Comparison of ENCODE assay signal across 22 mouse cellular contexts in genomic region chr11:118369251-118369650, GRCm38 (mm10). TPM values are rescaled to one million over a fixed set of nuclear protein-coding genes. Genes with fewer than 3 reads are reported as not detected.
DNase-seq lines count a peak whose midpoint lies in the region; ATAC-seq lines count a peak whose summit lies in the region.
"Had no signal": no experiment of that assay in that cellular context is flagged by ENCODE, and none has a peak within 500 bp of the region (broad histone marks: within the 10 kb centered on the region; RNA-seq: fewer than 3 reads in every experiment).

No protein-coding gene starts in this region.

- peak overlapping the region; percentile 2; the same call in 1 of the 2 replicates for H3K27ac ChIP-seq in limb, embryonic 10.5 days
- H3K27ac ChIP-seq: embryonic facial prominence, embryonic 15.5 days; forebrain, embryonic 10.5 days; heart, adult 2 months; heart, embryonic 13.5 days; hindbrain, embryonic 12.5 days had no signal

- no peaks in the 10 kb centered on the region for H3K9me3 ChIP-seq in limb, embryonic 10.5 days (replicated peaks)
- H3K9me3 ChIP-seq: embryonic facial prominence, embryonic 15.5 days; forebrain, embryonic 10.5 days; G1E; heart, embryonic 13.5 days; hindbrain, embryonic 12.5 days had no signal

- WGBS in limb, embryonic 10.5 days, result 87% methylated on average over 5 of the region's 5 CpGs

- H3K4me1 ChIP-seq in limb, embryonic 10.5 days, result peaks cover 52% of the 10 kb centered on the region
- H3K4me1 ChIP-seq: hindbrain, embryonic 12.5 days had no signal

- H3K27me3 ChIP-seq in limb, embryonic 10.5 days (ENCODE audit: low read depth, poor library complexity, severe bottlenecking), result no peaks in the 10 kb centered on the region
- H3K27me3 ChIP-seq: embryonic facial prominence, embryonic 15.5 days; hindbrain, embryonic 12.5 days had no signal

- peak; percentile 0 for DNase-seq in gastrocnemius, postnatal 25 days
- no peak for DNase-seq in gastrocnemius, adult 8-10 months (ENCODE audit: low spot score in 2 of 2)
- DNase-seq in lung, postnatal 10 days, result peak; percentile 3
- no peak for DNase-seq in lung, postnatal 14 days
- DNase-seq in urinary bladder, adult 2 months (ENCODE audit: low spot score), result peak; percentile 11
- no peak for DNase-seq in urinary bladder, postnatal 14 days (ENCODE audit: low spot score)
- no peak for DNase-seq in limb, embryonic 10.5 days (ENCODE audit: low spot score)
- DNase-seq: adrenal gland, adult 8-10 months; adrenal gland, postnatal 36 days; cerebellum, adult 2 months; gastrocnemius, postnatal 36 days; heart, postnatal 36 days had no signal

- ATAC-seq in inflammation-experienced regulatory T-cells, adult 6 months, result no peak
- ATAC-seq: forebrain, embryonic 14.5 days; hindbrain, embryonic 16.5 days had no signal

- no peak overlapping the region for H3K4me3 ChIP-seq in limb, embryonic 10.5 days
- H3K4me3 ChIP-seq: embryonic facial prominence, embryonic 15.5 days; erythroblast, embryonic 14.5 days; forebrain, embryonic 10.5 days; heart, adult 2 months; heart, embryonic 13.5 days; hindbrain, embryonic 12.5 days had no signal

- H3K36me3 ChIP-seq in limb, embryonic 10.5 days, result no peaks in the 10 kb centered on the region
- H3K36me3 ChIP-seq: embryonic facial prominence, embryonic 15.5 days; forebrain, embryonic 10.5 days; G1E; heart, embryonic 13.5 days; hindbrain, embryonic 12.5 days had no signal

RNA-seq across cellular contexts. Expression of gene Timp2, which starts 13.7 kb away (rescaled TPM):
- total RNA-seq in gastrocnemius, postnatal 25 days (2021), result 10 to 100 TPM; 77.3 to 96.4 TPM
- 10 to 100 TPM; 41.0 to 82.5 (median 52.4) TPM for total RNA-seq in gastrocnemius, adult 8-10 months (2022)
- polyA plus RNA-seq in urinary bladder, adult 2 months (2012; rRNA removed), result 600 and 646 TPM in 2 replicates
- 35.4 and 49.6 TPM in 2 replicates for polyA plus RNA-seq in limb, embryonic 10.5 days (2016; fragmentation: Nextera tagmentation; extraction: Ambion mirVana)
- polyA plus RNA-seq in inflammation-experienced regulatory T-cells, adult 6 months (2017; shearing (Covaris generic)), result 10 to 100 TPM in 2 of 3 experiments, 1 to 10 TPM in 1; 6.1 to 17.3 (median 16.4) TPM
- total RNA-seq: G1E had no signal
- polyA plus RNA-seq: G1E had no signal

RNA-seq across cellular contexts. Expression of gene Cep295nl, which starts 27.0 kb away (rescaled TPM):
- total RNA-seq in gastrocnemius, postnatal 25 days (2021), result 1 to 10 TPM in 1 of 2 experiments, under 1 TPM in 1; 0.99 to 1.0 TPM
- total RNA-seq in gastrocnemius, adult 8-10 months (2022), result 1 to 10 TPM in 1 of 4 experiments, under 1 TPM in 3; 0.41 to 1.0 (median 0.94) TPM
- polyA plus RNA-seq in urinary bladder, adult 2 months (2012; rRNA removed), result 1.3 and 2.3 TPM in 2 replicates
- 0.61 and 1.1 TPM in 2 replicates for polyA plus RNA-seq in limb, embryonic 10.5 days (2016; fragmentation: Nextera tagmentation; extraction: Ambion mirVana)
- under 1 TPM in 2 of 3 experiments, not detected in 1; 0.28 to 0.29 TPM for polyA plus RNA-seq in inflammation-experienced regulatory T-cells, adult 6 months (2017; shearing (Covaris generic))
- polyA plus RNA-seq: erythroblast, embryonic 14.5 days; G1E had no signal

RNA-seq across cellular contexts. Expression of gene Lgals3bp, which starts 32.6 kb away (rescaled TPM):
- total RNA-seq in gastrocnemius, postnatal 25 days (2021), result 10 to 100 TPM; 11.0 to 14.7 TPM
- total RNA-seq in gastrocnemius, adult 8-10 months (2022), result 10 to 100 TPM; 12.3 to 16.0 (median 14.3) TPM
- 154 and 187 TPM in 2 replicates for polyA plus RNA-seq in urinary bladder, adult 2 months (2012; rRNA removed)
- 2.7 and 3.4 TPM in 2 replicates for polyA plus RNA-seq in limb, embryonic 10.5 days (2016; fragmentation: Nextera tagmentation; extraction: Ambion mirVana)
- 100 to 1,000 TPM in 2 of 3 experiments, 10 to 100 TPM in 1; 86.5 to 166 (median 133) TPM for polyA plus RNA-seq in inflammation-experienced regulatory T-cells, adult 6 months (2017; shearing (Covaris generic))

RNA-seq across cellular contexts. Expression of gene Cant1, which starts 49.6 kb away (rescaled TPM):
- 1 to 10 TPM; 9.3 to 9.9 TPM for total RNA-seq in gastrocnemius, postnatal 25 days (2021)
- 10 to 100 TPM in 3 of 4 experiments, 1 to 10 TPM in 1; 9.6 to 11.8 (median 11.0) TPM for total RNA-seq in gastrocnemius, adult 8-10 months (2022)
- 38.2 and 41.2 TPM in 2 replicates for polyA plus RNA-seq in urinary bladder, adult 2 months (2012; rRNA removed)
- 24.1 and 25.9 TPM in 2 replicates for polyA plus RNA-seq in limb, embryonic 10.5 days (2016; fragmentation: Nextera tagmentation; extraction: Ambion mirVana)
- 10 to 100 TPM; 23.6 to 35.7 (median 25.1) TPM for polyA plus RNA-seq in inflammation-experienced regulatory T-cells, adult 6 months (2017; shearing (Covaris generic))

RNA-seq across cellular contexts. Expression of gene C1qtnf1, which starts 58.8 kb away (rescaled TPM):
- total RNA-seq in gastrocnemius, postnatal 25 days (2021), result 10 to 100 TPM in 1 of 2 experiments, 1 to 10 TPM in 1; 9.2 to 13.4 TPM
- total RNA-seq in gastrocnemius, adult 8-10 months (2022), result 1 to 10 TPM; 4.0 to 8.9 (median 6.3) TPM
- 31.7 and 38.1 TPM in 2 replicates for polyA plus RNA-seq in urinary bladder, adult 2 months (2012; rRNA removed)
- 1.9 and 3.1 TPM in 2 replicates for polyA plus RNA-seq in limb, embryonic 10.5 days (2016; fragmentation: Nextera tagmentation; extraction: Ambion mirVana)
- not detected for polyA plus RNA-seq in inflammation-experienced regulatory T-cells, adult 6 months (2017; shearing (Covaris generic))
- polyA plus RNA-seq: erythroblast, embryonic 14.5 days; G1E had no signal

Comparison
In these comparisons a context has a peak if more than half of its experiments do, and no peak if none do; other contexts are left out.
1. DNase-seq: peak in gastrocnemius, postnatal 25 days (single experiment), lung, postnatal 10 days (single experiment) and urinary bladder, adult 2 months (single experiment); none in gastrocnemius, adult 8-10 months (0 of 2), lung, postnatal 14 days (single experiment), urinary bladder, postnatal 14 days (single experiment) and limb, embryonic 10.5 days (single experiment).
2. RNA of gene Timp2, which starts 13.7 kb away (polyA plus RNA-seq): 600 to 646 TPM in urinary bladder, adult 2 months; 35.4 to 49.6 TPM in limb, embryonic 10.5 days and 6.1 to 17.3 TPM in inflammation-experienced regulatory T-cells, adult 6 months; every median in the first group is over 10 times any median in the second.
3. RNA of gene Lgals3bp, which starts 32.6 kb away (polyA plus RNA-seq): 154 to 187 TPM in urinary bladder, adult 2 months and 86.5 to 166 TPM in inflammation-experienced regulatory T-cells, adult 6 months; 2.7 to 3.4 TPM in limb, embryonic 10.5 days; every median in the first group is over 10 times any median in the second.